Mouse (Mus musculus): ENCODE measurements at regions not wholly inside any gene's neighbourhood (a gene's known extent, or its start where the extent isn't known, plus 50 kb on each side); places are given as distances from the start of the nearest gene placed in this dataset.
A peak's percentile ranks its signal among the peaks of the same experiment; 100 is the strongest.

DNA sequence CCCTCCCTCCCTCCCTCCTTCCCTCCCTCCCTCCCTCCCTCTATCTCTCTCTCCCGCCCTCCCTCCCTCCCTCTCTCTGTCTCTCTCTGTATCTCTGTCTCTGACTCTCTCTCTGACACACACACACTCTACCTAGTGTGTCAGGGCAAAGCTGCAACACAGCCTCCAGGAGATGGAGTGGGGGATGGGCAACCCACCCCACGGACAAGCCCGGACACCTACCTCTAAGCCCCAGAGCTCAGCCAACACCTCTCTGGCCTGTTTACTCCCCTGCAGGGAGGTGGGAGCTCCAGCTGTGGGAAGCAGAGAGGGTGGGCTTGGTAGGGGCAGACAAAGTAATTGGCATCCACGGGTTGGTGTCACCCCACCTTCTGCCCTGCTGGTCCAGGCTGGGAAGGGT, 109.7 kb upstream of the Lhx1 start:
- DNase-seq, result no peak

DNA sequence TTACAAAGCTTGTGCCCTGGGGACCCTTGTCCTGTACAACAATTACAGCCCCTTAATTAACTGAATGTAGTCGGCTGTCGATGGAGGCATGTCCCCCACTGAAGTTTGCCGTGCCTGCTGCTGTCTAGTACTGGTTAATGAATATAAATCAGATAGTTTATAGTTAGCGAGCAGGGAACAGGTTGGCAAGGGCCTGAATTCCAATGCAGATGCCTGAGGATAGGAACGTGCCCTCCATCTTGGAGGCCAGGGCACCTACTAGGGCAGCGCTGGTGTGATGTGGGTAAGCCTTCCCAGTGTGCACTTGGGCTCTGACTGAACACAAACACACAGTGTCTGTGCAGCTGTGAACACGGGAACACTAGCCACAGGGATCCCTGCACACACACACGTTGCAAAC, 108.0 kb upstream of the Lhx1 start:
- no peak for DNase-seq

- no peak for DNase-seq
Measured at GRCm38 (mm10) chr11:84628111-84628510, 102.8 kb upstream of the Lhx1 start.

DNA sequence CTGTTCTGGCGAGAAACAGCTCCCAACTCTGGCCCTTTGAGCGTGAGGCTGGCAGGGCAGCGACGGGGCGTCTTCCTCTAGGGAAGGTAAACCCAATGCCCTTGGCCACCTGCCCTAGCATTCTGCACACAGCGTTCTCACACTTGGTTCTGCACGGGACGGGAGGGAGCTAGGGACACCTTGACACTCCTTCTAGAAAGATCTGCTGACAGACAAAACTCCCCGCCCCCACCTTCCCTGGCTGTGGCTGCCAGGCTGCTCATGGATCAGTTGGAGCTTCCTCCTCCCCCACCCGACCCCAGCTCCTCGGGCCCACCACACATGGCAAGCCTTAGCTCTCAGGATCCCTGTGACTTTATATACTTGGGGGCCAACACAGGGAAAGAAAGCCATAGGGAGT, 102.3 kb upstream of the Lhx1 start:
- DNase-seq, result no peak

GRCm38 (mm10) chr11:84627259-84627658, 101.9 kb upstream of the Lhx1 start:
- DNase-seq, result no peak

DNA sequence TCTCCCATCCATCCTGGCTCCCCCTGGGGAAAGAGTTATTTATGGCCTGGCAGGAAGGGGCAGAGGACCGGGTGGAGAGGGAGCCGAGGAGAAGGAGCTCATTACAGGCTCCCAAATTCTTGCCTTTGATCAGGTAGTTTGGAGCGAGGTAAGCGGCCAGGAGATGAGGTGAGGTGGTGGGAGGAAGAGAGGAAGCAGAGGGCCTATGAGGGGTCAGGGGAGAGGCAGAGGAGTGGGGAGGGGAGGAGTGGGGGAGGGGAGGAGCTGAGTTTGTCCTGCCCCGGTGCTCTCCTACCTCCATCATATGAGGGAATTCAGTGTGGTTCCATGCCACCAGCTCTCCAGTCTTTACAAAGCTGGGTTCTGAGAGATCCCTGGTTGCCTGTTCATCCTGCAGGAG, 98.8 kb upstream of the Lhx1 start:
- DNase-seq, result no peak

- DNase-seq, result no peak
Measured at GRCm38 (mm10) chr11:84619713-84620112, 94.4 kb upstream of the Lhx1 start.

GRCm38 (mm10) chr11:84618576-84618975, 93.2 kb upstream of the Lhx1 start:
- DNase-seq, result peak; percentile 32

DNA sequence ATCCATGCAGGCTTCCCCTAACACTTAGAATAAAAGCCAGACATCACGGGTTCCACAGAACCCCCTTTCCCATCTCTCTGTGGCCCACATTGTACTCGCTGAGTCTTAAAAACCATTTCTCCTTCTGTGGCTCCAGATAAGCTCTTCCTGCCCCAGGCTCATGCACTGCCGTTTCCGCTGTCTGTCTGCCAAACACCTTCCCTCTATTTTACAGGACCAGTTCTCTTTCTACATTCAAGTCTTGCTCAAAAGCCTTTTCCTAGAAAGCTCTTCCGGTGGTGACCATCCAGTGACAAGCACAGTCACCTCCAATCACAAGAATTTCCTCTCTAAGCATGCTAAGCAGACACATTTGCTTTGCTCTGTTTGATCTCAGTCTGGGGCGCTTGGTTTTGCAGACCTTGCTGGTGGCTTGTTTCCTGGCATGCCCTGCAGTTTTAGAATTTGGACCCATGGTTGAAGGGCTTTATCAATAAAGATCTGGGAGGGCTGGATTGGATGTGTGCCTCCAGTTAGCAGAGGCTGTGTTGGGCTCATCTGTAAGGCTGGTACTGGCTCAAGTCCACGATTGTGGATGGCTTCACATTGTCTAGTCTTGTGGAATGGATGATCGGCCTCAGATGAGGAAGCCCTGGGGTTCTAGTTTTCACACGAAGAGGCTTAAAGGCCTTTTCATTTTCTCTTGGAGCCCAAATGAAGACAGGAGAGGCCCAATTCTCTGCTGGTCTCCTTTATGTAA, 87.8 kb upstream of the Lhx1 start:
- peak; percentile 11 for DNase-seq

DNA sequence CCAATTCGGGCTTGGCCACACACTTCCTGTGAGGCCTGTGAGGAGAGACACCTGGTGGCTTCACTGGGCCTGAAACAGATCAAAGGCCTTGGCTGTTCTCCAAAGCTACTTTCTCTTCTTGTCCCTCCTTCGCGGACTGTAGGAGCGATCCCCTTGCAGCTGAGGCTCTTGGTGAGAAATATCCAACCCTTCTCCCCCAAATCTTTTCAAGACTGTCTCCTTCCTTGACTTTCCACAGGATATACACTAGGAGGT, 86.2 kb upstream of the Lhx1 start:
- DNase-seq, result peak; percentile 18

DNA sequence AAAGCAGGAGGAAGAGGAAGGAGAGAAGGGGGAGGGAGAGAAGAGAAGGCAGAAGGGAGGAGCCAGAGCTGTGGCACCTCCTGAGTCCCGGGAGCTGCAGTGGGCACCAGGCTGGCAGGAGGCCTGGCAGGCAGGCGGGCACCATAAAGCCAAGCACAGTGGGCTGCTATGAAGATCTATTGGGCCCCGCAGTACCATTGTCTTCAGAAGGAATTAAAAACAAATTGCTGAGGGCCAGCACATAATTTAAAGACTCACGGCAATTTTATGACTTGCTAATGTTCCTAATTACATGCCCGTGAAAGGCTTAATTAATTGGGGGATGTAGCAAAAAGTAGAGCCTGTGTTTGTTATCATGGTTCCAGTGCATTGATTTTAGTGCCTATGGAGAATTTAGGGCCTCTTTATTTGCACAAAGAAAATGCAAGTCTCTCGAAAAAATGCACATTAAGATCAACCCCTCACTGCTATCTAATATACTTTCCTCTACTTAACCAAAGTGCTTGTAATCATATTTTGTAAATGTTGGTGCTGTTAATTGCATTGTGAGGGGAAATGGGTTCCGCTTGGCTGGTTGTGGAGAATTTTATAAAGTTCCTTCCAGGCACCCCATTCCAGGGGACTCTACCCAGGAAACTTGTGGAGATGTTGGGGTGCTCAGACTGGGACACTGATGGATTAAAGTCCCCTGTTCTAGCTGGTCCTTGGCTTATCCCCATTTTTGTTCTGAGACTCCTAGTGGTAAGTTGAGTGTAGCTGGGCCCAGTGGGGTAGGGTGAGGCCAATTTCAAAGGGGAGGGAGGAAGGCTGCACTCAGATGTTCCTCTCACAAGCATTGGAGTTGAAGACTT, 85.7 kb upstream of the Lhx1 start:
- DNase-seq, result no peak

DNA sequence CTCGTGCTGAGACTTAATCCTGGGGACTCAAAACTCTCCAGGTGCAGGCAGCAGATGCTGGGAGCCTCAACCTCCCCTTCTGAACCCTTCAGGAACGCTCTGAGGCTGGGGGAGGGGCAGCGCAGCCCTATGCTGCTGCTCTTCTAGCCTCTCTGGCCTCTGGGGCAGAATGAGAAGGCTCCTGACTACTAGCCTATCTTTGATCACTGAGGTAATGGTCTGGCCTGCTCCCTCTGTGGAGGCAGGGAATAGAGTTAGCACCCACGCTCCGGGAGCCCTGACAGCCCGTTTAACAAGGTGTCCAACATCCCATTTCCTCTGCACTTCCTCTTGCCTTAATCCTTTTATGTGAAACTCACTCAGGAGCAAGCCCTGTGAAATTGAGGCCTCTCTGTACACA, 79.4 kb upstream of the Lhx1 start:
- DNase-seq, result no peak

GRCm38 (mm10) chr11:84599267-84599841, 74.0 kb upstream of the Lhx1 start:
- no peak for DNase-seq

- no peak for DNase-seq
Measured at GRCm38 (mm10) chr11:84597572-84598295, 72.4 kb upstream of the Lhx1 start.

- no peak for DNase-seq
Measured at GRCm38 (mm10) chr11:84592715-84593339, 67.5 kb upstream of the Lhx1 start.

DNA sequence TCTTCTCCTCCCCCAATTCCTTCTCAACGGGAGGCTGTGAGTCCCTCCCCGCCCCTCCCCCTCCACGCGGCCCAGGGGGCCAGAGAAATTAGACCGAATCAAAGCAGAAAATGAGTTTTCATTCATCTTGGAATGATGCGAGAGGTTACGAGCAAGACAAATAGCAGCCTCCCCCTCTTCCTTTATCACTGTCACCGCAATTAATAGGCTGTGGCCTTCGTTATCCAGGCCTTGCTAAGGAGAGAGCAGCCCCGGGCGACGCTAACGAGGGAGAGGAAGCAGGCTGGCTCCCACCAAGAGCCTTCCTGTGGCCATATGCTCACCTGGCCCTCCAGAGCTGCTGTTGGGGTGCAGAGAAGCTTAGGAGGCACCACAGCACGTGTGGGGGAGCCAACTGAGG, 61.8 kb upstream of the Lhx1 start:
- DNase-seq, result no peak

GRCm38 (mm10) chr11:84585626-84586025, 60.3 kb upstream of the Lhx1 start:
- no peak for DNase-seq

- no peak for DNase-seq
Measured at GRCm38 (mm10) chr11:84578805-84579541, 53.6 kb upstream of the Lhx1 start.

Data from thymus, postnatal 4 days (tissue).